27 mouse cellular contexts compared by ENCODE assay signal in genomic region chr14:61349876-61350275, GRCm38 (mm10). TPM values are rescaled to one million over a fixed set of nuclear protein-coding genes. Genes with fewer than 3 reads are reported as not detected.
"Had no signal": no experiment of that assay in that cellular context is flagged by ENCODE, and none has a peak within 500 bp of the region (broad histone marks: within the 10 kb centered on the region; RNA-seq: fewer than 3 reads in every experiment).

No protein-coding gene starts in this region.

- H3K4me1 ChIP-seq: embryonic facial prominence, embryonic 12.5 days; forebrain, embryonic 15.5 days had no signal

- H3K9ac ChIP-seq: embryonic facial prominence, embryonic 12.5 days; embryonic facial prominence, embryonic 13.5 days; embryonic facial prominence, embryonic 15.5 days; forebrain, embryonic 12.5 days; forebrain, embryonic 13.5 days; forebrain, embryonic 15.5 days; forebrain, postnatal 0 days had no signal

- ATAC-seq: forebrain, embryonic 13.5 days; forebrain, embryonic 14.5 days; forebrain, embryonic 15.5 days; forebrain, embryonic 16.5 days; forebrain, postnatal 0 days had no signal

- H3K27me3 ChIP-seq: embryonic facial prominence, embryonic 12.5 days; embryonic facial prominence, embryonic 13.5 days; embryonic facial prominence, embryonic 15.5 days; forebrain, embryonic 12.5 days; forebrain, embryonic 13.5 days; forebrain, embryonic 15.5 days had no signal

- H3K27ac ChIP-seq: embryonic facial prominence, embryonic 10.5 days; embryonic facial prominence, embryonic 12.5 days; embryonic facial prominence, embryonic 13.5 days; embryonic facial prominence, embryonic 15.5 days; forebrain, embryonic 10.5 days; forebrain, embryonic 12.5 days; forebrain, embryonic 13.5 days; forebrain, embryonic 15.5 days; heart, adult 2 months had no signal

- H3K4me3 ChIP-seq: embryonic facial prominence, embryonic 10.5 days; embryonic facial prominence, embryonic 12.5 days; embryonic facial prominence, embryonic 13.5 days; embryonic facial prominence, embryonic 15.5 days; erythroblast, embryonic 14.5 days; forebrain, embryonic 10.5 days; forebrain, embryonic 12.5 days; forebrain, embryonic 13.5 days; forebrain, embryonic 15.5 days; heart, adult 2 months had no signal

- H3K9me3 ChIP-seq: embryonic facial prominence, embryonic 10.5 days; embryonic facial prominence, embryonic 12.5 days; embryonic facial prominence, embryonic 13.5 days; embryonic facial prominence, embryonic 15.5 days; forebrain, embryonic 12.5 days; forebrain, embryonic 13.5 days; forebrain, embryonic 15.5 days had no signal

- H3K36me3 ChIP-seq: embryonic facial prominence, embryonic 10.5 days; embryonic facial prominence, embryonic 12.5 days; embryonic facial prominence, embryonic 13.5 days; embryonic facial prominence, embryonic 15.5 days; forebrain, embryonic 12.5 days; forebrain, embryonic 15.5 days had no signal

- H3K4me2 ChIP-seq: embryonic facial prominence, embryonic 12.5 days; embryonic facial prominence, embryonic 13.5 days; embryonic facial prominence, embryonic 15.5 days; forebrain, embryonic 12.5 days; forebrain, embryonic 13.5 days; forebrain, embryonic 15.5 days had no signal

- DNase-seq: cerebellum, adult 2 months; cerebellum, adult 8-10 months; cerebellum, adult 9-10 months; cerebellum, adult 9-11 months; cerebellum, postnatal 10 days; cerebellum, postnatal 14 days; cerebellum, postnatal 25 days; cerebellum, postnatal 36 days; embryo, embryonic 11 days; forebrain, postnatal 0 days; gastrocnemius, postnatal 10 days; gastrocnemius, postnatal 14 days; gastrocnemius, postnatal 25 days; gastrocnemius, postnatal 36 days; heart, adult 18-20 months; heart, adult 2 months had no signal

RNA-seq across cellular contexts. Expression of gene Arl11, which starts 40.3 kb away (rescaled TPM):
- polyA plus RNA-seq: erythroblast, embryonic 14.5 days had no signal
